Mouse (Mus musculus): ENCODE results near the gene Txn1. TPM values are rescaled to one million over a fixed set of nuclear protein-coding genes. Genes with fewer than 3 reads are reported as not detected.

Txn1 gene
- polyA plus RNA-seq, 1 experiment from 2014 or later, result 408 TPM

- Histone ChIP-seq H3K27me3 (ENCODE audit: control insufficient read depth, insufficient read depth, low read length) (no peaks in the 10 kb centered on the region), H3K4me2 (no peak overlapping the region), H3K9me3 (ENCODE audit: control insufficient read depth, low read length) (no peaks in the 10 kb centered on the region), H3K9ac (ENCODE audit: low read length) (no peak overlapping the region), H3K4me3 (ENCODE audit: low read depth, low read length) (no peak overlapping the region), H3K27ac (ENCODE audit: low read depth, low read length) (no peak overlapping the region), H3K36me3 (ENCODE audit: control insufficient read depth, insufficient read depth, low read length) (no peaks in the 10 kb centered on the region), H3K4me1 (ENCODE audit: control insufficient read depth, insufficient read depth, low read length) (peaks cover under 1% of the 10 kb centered on the region; the same call in 1 of the 2 replicates)
- DNase-seq (ENCODE audit: low spot score, missing footprints) (peak; percentile 88), ATAC-seq (ENCODE audit: low FRiP score) (0 out of 2 replicates have a peak, but pooled peaks have one; percentile 46)
- 27% methylated on average over 3 of the region's 3 CpGs for WGBS
These were observed 28.6 kb downstream of the Txn1 start for GRCm38 (mm10) chr4:57927464-57928205.

- ATAC-seq (ENCODE audit: low FRiP score) (no peak), DNase-seq (ENCODE audit: low spot score, missing footprints) (peak; percentile 66)
- no peak overlapping the region for H3K27ac ChIP-seq (ENCODE audit: low read depth, low read length)
- H3K4me3 ChIP-seq (ENCODE audit: low read depth, low read length), result no peak overlapping the region
- H3K9me3 ChIP-seq (ENCODE audit: control insufficient read depth, low read length), result no peaks in the 10 kb centered on the region
- H3K27me3 ChIP-seq (ENCODE audit: control insufficient read depth, insufficient read depth, low read length), result no peaks in the 10 kb centered on the region
- H3K4me1 ChIP-seq (ENCODE audit: control insufficient read depth, insufficient read depth, low read length), result peaks cover 9% of the 10 kb centered on the region; the same call in 1 of the 2 replicates
- no peak overlapping the region for H3K9ac ChIP-seq (ENCODE audit: low read length)
- WGBS, result 81% methylated on average over 6 of the region's 6 CpGs
- no peaks in the 10 kb centered on the region for H3K36me3 ChIP-seq (ENCODE audit: control insufficient read depth, insufficient read depth, low read length)
- H3K4me2 ChIP-seq, result no peak overlapping the region
These were observed 31.6 kb downstream of the Txn1 start for GRCm38 (mm10) chr4:57924556-57925071.

GRCm38 (mm10) chr4:57922171-57922570 is 34.0 kb downstream of the Txn1 start:
- ATAC-seq (ENCODE audit: low FRiP score), result 0 out of 2 replicates have a peak, but pooled peaks have one; percentile 38
- peaks cover 9% of the 10 kb centered on the region; the same call in 1 of the 2 replicates for H3K4me1 ChIP-seq (ENCODE audit: control insufficient read depth, insufficient read depth, low read length)
- H3K27me3 ChIP-seq (ENCODE audit: control insufficient read depth, insufficient read depth, low read length), result no peaks in the 10 kb centered on the region
- no peak overlapping the region for H3K4me3 ChIP-seq (ENCODE audit: low read depth, low read length)
- no peaks in the 10 kb centered on the region for H3K9me3 ChIP-seq (ENCODE audit: control insufficient read depth, low read length)
- no peak overlapping the region for H3K27ac ChIP-seq (ENCODE audit: low read depth, low read length)
- 39% methylated on average over 5 of the region's 5 CpGs for WGBS
- H3K9ac ChIP-seq (ENCODE audit: low read length), result no peak overlapping the region
- H3K36me3 ChIP-seq (ENCODE audit: control insufficient read depth, insufficient read depth, low read length), result no peaks in the 10 kb centered on the region
- H3K4me2 ChIP-seq, result no peak overlapping the region
- peak; percentile 65 for DNase-seq (ENCODE audit: low spot score, missing footprints)

GRCm38 (mm10) chr4:57920522-57920921 is 35.7 kb downstream of the Txn1 start:
- no peaks in the 10 kb centered on the region for H3K36me3 ChIP-seq (ENCODE audit: control insufficient read depth, insufficient read depth, low read length)
- peaks cover 9% of the 10 kb centered on the region; the same call in 1 of the 2 replicates for H3K4me1 ChIP-seq (ENCODE audit: control insufficient read depth, insufficient read depth, low read length)
- H3K9me3 ChIP-seq (ENCODE audit: control insufficient read depth, low read length), result no peaks in the 10 kb centered on the region
- H3K4me2 ChIP-seq, result no peak overlapping the region
- 46% methylated on average over 1 of the region's 1 CpGs for WGBS
- no peak overlapping the region for H3K4me3 ChIP-seq (ENCODE audit: low read depth, low read length)
- H3K9ac ChIP-seq (ENCODE audit: low read length), result no peak overlapping the region
- H3K27ac ChIP-seq (ENCODE audit: low read depth, low read length), result no peak overlapping the region
- H3K27me3 ChIP-seq (ENCODE audit: control insufficient read depth, insufficient read depth, low read length), result no peaks in the 10 kb centered on the region
- DNase-seq (ENCODE audit: low spot score, missing footprints), result no peak
- no peak for ATAC-seq (ENCODE audit: low FRiP score)

- H3K27ac ChIP-seq (ENCODE audit: low read depth, low read length), result no peak overlapping the region
- H3K4me2 ChIP-seq, result no peak overlapping the region
- peaks cover 9% of the 10 kb centered on the region; the same call in 1 of the 2 replicates for H3K4me1 ChIP-seq (ENCODE audit: control insufficient read depth, insufficient read depth, low read length)
- ATAC-seq (ENCODE audit: low FRiP score) (peak; percentile 54), DNase-seq (ENCODE audit: low spot score, missing footprints) (peak; percentile 88)
- H3K36me3 ChIP-seq (ENCODE audit: control insufficient read depth, insufficient read depth, low read length), result no peaks in the 10 kb centered on the region
- no peaks in the 10 kb centered on the region for H3K27me3 ChIP-seq (ENCODE audit: control insufficient read depth, insufficient read depth, low read length)
- no peak overlapping the region for H3K4me3 ChIP-seq (ENCODE audit: low read depth, low read length)
- H3K9me3 ChIP-seq (ENCODE audit: control insufficient read depth, low read length), result no peaks in the 10 kb centered on the region
- H3K9ac ChIP-seq (ENCODE audit: low read length), result no peak overlapping the region
- WGBS, result 17% methylated on average over 8 of the region's 8 CpGs
These were observed 36.5 kb downstream of the Txn1 start for GRCm38 (mm10) chr4:57919494-57920423.

- H3K27me3 ChIP-seq (ENCODE audit: control insufficient read depth, insufficient read depth, low read length), result no peaks in the 10 kb centered on the region
- no peak overlapping the region for H3K4me2 ChIP-seq
- H3K27ac ChIP-seq (ENCODE audit: low read depth, low read length), result no peak overlapping the region
- H3K36me3 ChIP-seq (ENCODE audit: control insufficient read depth, insufficient read depth, low read length), result no peaks in the 10 kb centered on the region
- H3K9ac ChIP-seq (ENCODE audit: low read length), result no peak overlapping the region
- no peak overlapping the region for H3K4me3 ChIP-seq (ENCODE audit: low read depth, low read length)
- 79% methylated on average over 4 of the region's 4 CpGs for WGBS
- H3K9me3 ChIP-seq (ENCODE audit: control insufficient read depth, low read length), result no peaks in the 10 kb centered on the region
- 0 out of 2 replicates have a peak, but pooled peaks cover 5% of the 10 kb centered on the region for H3K4me1 ChIP-seq (ENCODE audit: control insufficient read depth, insufficient read depth, low read length)
- DNase-seq (ENCODE audit: low spot score, missing footprints) (no peak), ATAC-seq (ENCODE audit: low FRiP score) (no peak)
These were observed 39.5 kb downstream of the Txn1 start for GRCm38 (mm10) chr4:57916711-57917110.

DNA sequence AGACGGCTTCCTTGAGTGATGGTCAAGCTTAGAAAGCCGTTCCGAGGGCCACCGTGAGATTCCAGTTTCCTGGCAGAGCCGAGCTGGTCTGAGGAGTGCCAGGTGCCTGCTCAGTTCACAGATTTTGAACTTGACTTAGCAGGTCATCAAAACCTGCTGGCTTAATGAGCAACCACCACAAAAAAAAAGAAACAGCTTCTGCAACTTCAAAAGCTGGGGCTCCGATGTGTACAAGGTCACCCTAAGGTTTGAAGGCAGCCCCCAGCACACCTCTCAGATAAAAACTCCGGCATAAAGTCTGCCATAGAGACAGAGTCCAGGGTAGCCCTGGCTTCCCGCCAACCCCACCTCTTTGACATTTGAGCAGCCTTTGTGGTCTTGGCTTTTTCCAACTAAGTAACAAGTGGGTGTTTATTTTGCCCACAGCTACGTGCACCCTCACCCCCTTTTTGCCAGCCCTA is 40.0 kb downstream of the Txn1 start, which contains the start of gene D630039A03Rik:
Gene D630039A03Rik, minus strand, starts transcription at position 97 of the 461 bp plus-strand sequence.
- H3K27me3 ChIP-seq (ENCODE audit: control insufficient read depth, insufficient read depth, low read length), result no peaks in the 10 kb centered on the region
- whole genome bisulfite sequencing, result 37% methylated on average over 9 of the region's 9 CpGs
- H3K36me3 ChIP-seq (ENCODE audit: control insufficient read depth, insufficient read depth, low read length), result no peaks in the 10 kb centered on the region
- H3K9ac ChIP-seq (ENCODE audit: low read length), result no peak within 1 kb of the TSS
- no peaks in the 10 kb centered on the region for H3K9me3 ChIP-seq (ENCODE audit: control insufficient read depth, low read length)
- H3K4me2 ChIP-seq, result no peak within 1 kb of the TSS
- no peak within 1 kb of the TSS for H3K27ac ChIP-seq (ENCODE audit: low read depth, low read length)
- DNase-seq (ENCODE audit: low spot score, missing footprints), result peak; percentile 80
- H3K4me1 ChIP-seq (ENCODE audit: control insufficient read depth, insufficient read depth, low read length), result 0 out of 2 replicates have a peak, but pooled peaks cover 5% of the 10 kb centered on the region
- ATAC-seq (ENCODE audit: low FRiP score), result no peak
- no peak within 1 kb of the TSS for H3K4me3 ChIP-seq (ENCODE audit: low read depth, low read length)

- Histone ChIP-seq H3K27me3 (ENCODE audit: control insufficient read depth, insufficient read depth, low read length) (no peaks in the 10 kb centered on the region), H3K4me1 (ENCODE audit: control insufficient read depth, insufficient read depth, low read length) (0 out of 2 replicates have a peak, but pooled peaks cover 5% of the 10 kb centered on the region), H3K36me3 (ENCODE audit: control insufficient read depth, insufficient read depth, low read length) (no peaks in the 10 kb centered on the region), H3K4me3 (ENCODE audit: low read depth, low read length) (no peak overlapping the region), H3K27ac (ENCODE audit: low read depth, low read length) (no peak overlapping the region), H3K4me2 (no peak overlapping the region), H3K9ac (ENCODE audit: low read length) (no peak overlapping the region), H3K9me3 (ENCODE audit: control insufficient read depth, low read length) (no peaks in the 10 kb centered on the region)
- ATAC-seq (ENCODE audit: low FRiP score), result no peak
- peak; percentile 77 for DNase-seq (ENCODE audit: low spot score, missing footprints)
- 44% methylated on average over 17 of the region's 17 CpGs for WGBS
These were observed 40.8 kb downstream of the Txn1 start for GRCm38 (mm10) chr4:57915216-57915965.

Data from midbrain, embryonic 11.5 days (tissue).